In genomic region chr7:144620721-144621681, GRCm38 (mm10) we compare ENCODE assay signal across 10 mouse cellular contexts. TPM values are rescaled to one million over a fixed set of nuclear protein-coding genes. Genes with fewer than 3 reads are reported as not detected.
DNase-seq lines count a peak whose midpoint lies in the region; ATAC-seq and TF ChIP-seq lines count a peak whose summit lies in the region.
"Had no signal": no experiment of that assay in that cellular context is flagged by ENCODE, and none has a peak within 500 bp of the region (broad histone marks: within the 10 kb centered on the region; RNA-seq: fewer than 3 reads in every experiment).

No protein-coding gene starts in this region.

- 0 out of 2 replicates have a peak, but pooled peaks cover 5% of the 10 kb centered on the region for H3K36me3 ChIP-seq in embryonic facial prominence, embryonic 15.5 days
- peaks cover 11% of the 10 kb centered on the region for H3K36me3 ChIP-seq in embryonic facial prominence, embryonic 10.5 days (replicated peaks)
- peaks cover 76% of the 10 kb centered on the region for H3K36me3 ChIP-seq in midbrain, embryonic 10.5 days
- no peaks in the 10 kb centered on the region for H3K36me3 ChIP-seq in liver, postnatal 0 days (replicated peaks; ENCODE audit: insufficient read depth, low read length)
- H3K36me3 ChIP-seq: heart, embryonic 13.5 days had no signal

- H3K9ac ChIP-seq in embryonic facial prominence, embryonic 15.5 days, result no peak overlapping the region
- H3K9ac ChIP-seq in liver, postnatal 0 days (replicated peaks), result no peak overlapping the region
- H3K9ac ChIP-seq: heart, embryonic 13.5 days; liver, embryonic 14.5 days had no signal

- no peaks in the 10 kb centered on the region for H3K27me3 ChIP-seq in embryonic facial prominence, embryonic 15.5 days
- H3K27me3 ChIP-seq in embryonic facial prominence, embryonic 10.5 days (replicated peaks; ENCODE audit: low read depth, poor library complexity, severe bottlenecking), result peaks cover 42% of the 10 kb centered on the region
- H3K27me3 ChIP-seq in midbrain, embryonic 10.5 days (ENCODE audit: low read depth, poor library complexity, severe bottlenecking), result peaks cover 61% of the 10 kb centered on the region
- no peaks in the 10 kb centered on the region for H3K27me3 ChIP-seq in liver, postnatal 0 days (ENCODE audit: insufficient read depth, low read length)
- H3K27me3 ChIP-seq: heart, embryonic 13.5 days had no signal

- no peak for TF ChIP-seq EP300 in liver, postnatal 0 days (IDR thresholded peaks at IDR 0.05; ENCODE audit: low read depth)

- no peaks in the 10 kb centered on the region for H3K9me3 ChIP-seq in embryonic facial prominence, embryonic 15.5 days (replicated peaks)
- peaks cover 4% of the 10 kb centered on the region; the same call in 1 of the 2 replicates for H3K9me3 ChIP-seq in embryonic facial prominence, embryonic 10.5 days
- H3K9me3 ChIP-seq in midbrain, embryonic 10.5 days (replicated peaks), result peaks cover 11% of the 10 kb centered on the region; the same call in 1 of the 2 replicates
- 0 out of 2 replicates have a peak, but pooled peaks cover 2% of the 10 kb centered on the region for H3K9me3 ChIP-seq in liver, postnatal 0 days (ENCODE audit: low read length)

- DNase-seq in embryonic facial prominence, embryonic 10.5 days (ENCODE audit: low spot score), result no peak
- DNase-seq in 3T3-L1 (ENCODE audit: low read depth, low spot score), result peak; percentile 74
- peak; percentile 24 to 36 for DNase-seq in frontal cortex, postnatal 36 days (ENCODE audit: low spot score in 2 of 2)
- DNase-seq in midbrain, embryonic 10.5 days (ENCODE audit: low spot score), result peak; percentile 36
- no peak for DNase-seq in liver, postnatal 0 days
- DNase-seq in spleen, postnatal 4 days (ENCODE audit: low spot score in 2 of 2), result no peak
- DNase-seq in urinary bladder, postnatal 10 days (ENCODE audit: low spot score), result no peak

- no peaks in the 10 kb centered on the region for H3K4me1 ChIP-seq in embryonic facial prominence, embryonic 15.5 days
- peaks cover 23% of the 10 kb centered on the region for H3K4me1 ChIP-seq in embryonic facial prominence, embryonic 10.5 days
- H3K4me1 ChIP-seq in midbrain, embryonic 10.5 days, result peaks cover 43% of the 10 kb centered on the region
- no peaks in the 10 kb centered on the region for H3K4me1 ChIP-seq in liver, postnatal 0 days (ENCODE audit: insufficient read depth)

- H3K27ac ChIP-seq in embryonic facial prominence, embryonic 15.5 days (replicated peaks), result no peak overlapping the region
- H3K27ac ChIP-seq in embryonic facial prominence, embryonic 10.5 days (replicated peaks), result no peak overlapping the region
- peak overlapping the region; percentile 77 for H3K27ac ChIP-seq in midbrain, embryonic 10.5 days (replicated peaks)
- H3K27ac ChIP-seq in liver, postnatal 0 days (ENCODE audit: low read depth), result no peak overlapping the region
- H3K27ac ChIP-seq: heart, embryonic 13.5 days; liver, embryonic 14.5 days had no signal

- no peak overlapping the region for H3K4me3 ChIP-seq in embryonic facial prominence, embryonic 15.5 days (replicated peaks)
- no peak overlapping the region for H3K4me3 ChIP-seq in embryonic facial prominence, embryonic 10.5 days
- H3K4me3 ChIP-seq in midbrain, embryonic 10.5 days, result no peak overlapping the region
- H3K4me3 ChIP-seq in liver, postnatal 0 days (ENCODE audit: low read depth, low read length), result no peak overlapping the region
- H3K4me3 ChIP-seq: heart, embryonic 13.5 days had no signal

- 67% methylated on average over 22 of the region's 22 CpGs for WGBS in embryonic facial prominence, embryonic 15.5 days
- WGBS in embryonic facial prominence, embryonic 10.5 days, result 82% methylated on average over 22 of the region's 22 CpGs
- 79% methylated on average over 22 of the region's 22 CpGs for WGBS in midbrain, embryonic 10.5 days
- WGBS in liver, postnatal 0 days (ENCODE audit: insufficient replicate concordance), result 68% methylated on average over 22 of the region's 22 CpGs

- TF ChIP-seq CTCF in liver, postnatal 0 days (IDR thresholded peaks at IDR 0.05; ENCODE audit: low read depth), result no peak

- ATAC-seq in embryonic facial prominence, embryonic 15.5 days (ENCODE audit: insufficient number of reproducible peaks, low FRiP score, low TSS enrichment, low read depth), result peak; percentile 29; the same call in 1 of the 2 replicates
- no peak for ATAC-seq in liver, postnatal 0 days

- H3K4me2 ChIP-seq in embryonic facial prominence, embryonic 15.5 days (replicated peaks), result no peak overlapping the region
- no peak overlapping the region for H3K4me2 ChIP-seq in liver, postnatal 0 days (ENCODE audit: low read depth, low read length)
- H3K4me2 ChIP-seq: heart, embryonic 13.5 days had no signal

RNA-seq across cellular contexts. Expression of gene Fadd, which starts 38.7 kb away (rescaled TPM):
- polyA plus RNA-seq in embryonic facial prominence, embryonic 15.5 days (2015; fragmentation: Nextera tagmentation; extraction: Ambion mirVana), result 9.7 and 10.6 TPM in 2 replicates
- 10.7 and 12.0 TPM in 2 replicates for polyA plus RNA-seq in embryonic facial prominence, embryonic 10.5 days (2016; fragmentation: Nextera tagmentation; extraction: Ambion mirVana)
- 11.0 and 11.6 TPM in 2 replicates for polyA plus RNA-seq in midbrain, embryonic 10.5 days (2016; fragmentation: Nextera tagmentation; extraction: Ambion mirVana)
- polyA plus RNA-seq in liver, postnatal 0 days (2015; fragmentation: Nextera tagmentation; extraction: Ambion mirVana), result 4.1 TPM in 2 replicates

Comparison
In these comparisons a context has a peak if more than half of its experiments do, and no peak if none do; other contexts are left out.
1. DNase-seq: peak in 3T3-L1 (single experiment), frontal cortex, postnatal 36 days (2 of 2) and midbrain, embryonic 10.5 days (single experiment); none in embryonic facial prominence, embryonic 10.5 days (single experiment), liver, postnatal 0 days (single experiment), spleen, postnatal 4 days (0 of 2) and urinary bladder, postnatal 10 days (single experiment).